Mouse (Mus musculus): Measurements from ENCODE around the gene Fcrl5. TPM values are rescaled to one million over a fixed set of nuclear protein-coding genes. Genes with fewer than 3 reads are reported as not detected.

Fcrl5 gene
- polyA plus RNA-seq, 1 experiment: not detected

GRCm38 (mm10) chr3:87506456-87507416 lies 71.2 kb downstream of the Fcrl5 start:
- TF ChIP-seq GATA1 (IDR thresholded peaks at IDR 0.05; ENCODE audit: low read length) (no peak), TAL1 (IDR thresholded peaks at IDR 0.05; ENCODE audit: low read length) (no peak)
- no peaks in the 10 kb centered on the region for H3K9me3 ChIP-seq (ENCODE audit: control insufficient read depth, low read length)
- H3K4me3 ChIP-seq (replicated peaks): no peak overlapping the region
- H3K36me3 ChIP-seq (ENCODE audit: control insufficient read depth): no peaks in the 10 kb centered on the region
- H3K27me3 ChIP-seq (ENCODE audit: control insufficient read depth): no peaks in the 10 kb centered on the region
- H3K4me1 ChIP-seq (ENCODE audit: control insufficient read depth): no peaks in the 10 kb centered on the region

- TF ChIP-seq GATA1 (IDR thresholded peaks at IDR 0.05; ENCODE audit: low read length) (no peak), TAL1 (IDR thresholded peaks at IDR 0.05; ENCODE audit: low read length) (no peak)
- Histone ChIP-seq H3K36me3 (ENCODE audit: control insufficient read depth) (no peaks in the 10 kb centered on the region), H3K4me1 (ENCODE audit: control insufficient read depth) (peaks cover 8% of the 10 kb centered on the region), H3K4me3 (replicated peaks) (no peak overlapping the region), H3K9me3 (ENCODE audit: control insufficient read depth, low read length) (no peaks in the 10 kb centered on the region), H3K27me3 (ENCODE audit: control insufficient read depth) (no peaks in the 10 kb centered on the region)
Observed at GRCm38 (mm10) chr3:87508205-87508901, 72.8 kb downstream of the Fcrl5 start.

- Histone ChIP-seq H3K4me3 (replicated peaks) (no peak overlapping the region), H3K36me3 (ENCODE audit: control insufficient read depth) (no peaks in the 10 kb centered on the region), H3K4me1 (ENCODE audit: control insufficient read depth) (peaks cover 8% of the 10 kb centered on the region), H3K27me3 (ENCODE audit: control insufficient read depth) (no peaks in the 10 kb centered on the region), H3K9me3 (ENCODE audit: control insufficient read depth, low read length) (no peaks in the 10 kb centered on the region)
- TF ChIP-seq TAL1 (IDR thresholded peaks at IDR 0.05; ENCODE audit: low read length) (no peak), GATA1 (IDR thresholded peaks at IDR 0.05; ENCODE audit: low read length) (no peak)
Observed at GRCm38 (mm10) chr3:87509061-87509460, 73.5 kb downstream of the Fcrl5 start.

GRCm38 (mm10) chr3:87510832-87511231 lies 75.3 kb downstream of the Fcrl5 start:
- H3K36me3 ChIP-seq (ENCODE audit: control insufficient read depth): no peaks in the 10 kb centered on the region
- no peak for TF ChIP-seq GATA1 (IDR thresholded peaks at IDR 0.05; ENCODE audit: low read length)
- no peak for TF ChIP-seq TAL1 (IDR thresholded peaks at IDR 0.05; ENCODE audit: low read length)
- no peaks in the 10 kb centered on the region for H3K9me3 ChIP-seq (ENCODE audit: control insufficient read depth, low read length)
- H3K4me3 ChIP-seq (replicated peaks): no peak overlapping the region
- H3K27me3 ChIP-seq (ENCODE audit: control insufficient read depth): no peaks in the 10 kb centered on the region
- peaks cover 10% of the 10 kb centered on the region for H3K4me1 ChIP-seq (ENCODE audit: control insufficient read depth)

GRCm38 (mm10) chr3:87511971-87512765 lies 76.6 kb downstream of the Fcrl5 start:
- no peak overlapping the region for H3K4me3 ChIP-seq (replicated peaks)
- TF ChIP-seq GATA1 (IDR thresholded peaks at IDR 0.05; ENCODE audit: low read length): no peak
- TF ChIP-seq TAL1 (IDR thresholded peaks at IDR 0.05; ENCODE audit: low read length): no peak
- H3K36me3 ChIP-seq (ENCODE audit: control insufficient read depth): no peaks in the 10 kb centered on the region
- H3K4me1 ChIP-seq (ENCODE audit: control insufficient read depth): peaks cover 12% of the 10 kb centered on the region
- no peaks in the 10 kb centered on the region for H3K9me3 ChIP-seq (ENCODE audit: control insufficient read depth, low read length)
- H3K27me3 ChIP-seq (ENCODE audit: control insufficient read depth): no peaks in the 10 kb centered on the region

- peaks cover 12% of the 10 kb centered on the region for H3K4me1 ChIP-seq (ENCODE audit: control insufficient read depth)
- peaks cover 8% of the 10 kb centered on the region for H3K27me3 ChIP-seq (ENCODE audit: control insufficient read depth)
- H3K36me3 ChIP-seq (ENCODE audit: control insufficient read depth): no peaks in the 10 kb centered on the region
- TF ChIP-seq GATA1 (IDR thresholded peaks at IDR 0.05; ENCODE audit: low read length): no peak
- no peak for TF ChIP-seq TAL1 (IDR thresholded peaks at IDR 0.05; ENCODE audit: low read length)
- H3K9me3 ChIP-seq (ENCODE audit: control insufficient read depth, low read length): no peaks in the 10 kb centered on the region
- no peak overlapping the region for H3K4me3 ChIP-seq (replicated peaks)
Observed at GRCm38 (mm10) chr3:87515567-87516081, 80.1 kb downstream of the Fcrl5 start.

- H3K9me3 ChIP-seq (ENCODE audit: control insufficient read depth, low read length): no peaks in the 10 kb centered on the region
- H3K36me3 ChIP-seq (ENCODE audit: control insufficient read depth): no peaks in the 10 kb centered on the region
- no peak overlapping the region for H3K4me3 ChIP-seq (replicated peaks)
- peaks cover 12% of the 10 kb centered on the region for H3K27me3 ChIP-seq (ENCODE audit: control insufficient read depth)
- no peak for TF ChIP-seq TAL1 (IDR thresholded peaks at IDR 0.05; ENCODE audit: low read length)
- TF ChIP-seq GATA1 (IDR thresholded peaks at IDR 0.05; ENCODE audit: low read length): no peak
- H3K4me1 ChIP-seq (ENCODE audit: control insufficient read depth): peaks cover 5% of the 10 kb centered on the region
Observed at GRCm38 (mm10) chr3:87518425-87518824, 82.9 kb downstream of the Fcrl5 start.

- no peak overlapping the region for H3K4me3 ChIP-seq (replicated peaks)
- H3K9me3 ChIP-seq (ENCODE audit: control insufficient read depth, low read length): no peaks in the 10 kb centered on the region
- peaks cover 15% of the 10 kb centered on the region for H3K4me1 ChIP-seq (ENCODE audit: control insufficient read depth)
- H3K36me3 ChIP-seq (ENCODE audit: control insufficient read depth): no peaks in the 10 kb centered on the region
- TF ChIP-seq GATA1 (IDR thresholded peaks at IDR 0.05; ENCODE audit: low read length): no peak
- no peak for TF ChIP-seq TAL1 (IDR thresholded peaks at IDR 0.05; ENCODE audit: low read length)
- H3K27me3 ChIP-seq (ENCODE audit: control insufficient read depth): peaks cover 12% of the 10 kb centered on the region
Observed at GRCm38 (mm10) chr3:87521126-87521525, 85.6 kb downstream of the Fcrl5 start.

Data from erythroblast, embryonic 14.5 days (primary cell).